14 mouse cellular contexts compared by ENCODE assay signal in the genomic region with DNA sequence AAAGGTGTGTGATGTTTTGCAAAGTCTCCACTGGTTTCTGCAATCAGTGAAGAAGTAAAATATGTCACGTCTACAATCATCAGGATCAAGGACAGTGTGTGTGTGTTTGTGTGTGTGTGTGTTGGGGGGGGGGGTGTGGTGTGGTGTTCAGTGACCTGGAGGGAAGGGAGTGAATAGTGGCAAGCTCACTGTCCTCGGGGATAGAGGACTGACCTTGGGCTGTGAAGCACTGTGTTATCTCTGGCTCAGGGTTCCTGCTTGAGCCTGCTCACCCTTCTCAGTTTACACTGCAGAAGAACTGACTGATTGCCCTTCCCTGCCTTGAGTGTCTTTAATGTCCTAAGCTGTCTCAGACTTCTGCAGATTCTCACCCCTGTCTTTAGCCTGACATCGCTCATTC.
A peak's percentile ranks its signal among the peaks of the same experiment; 100 is the strongest.
DNase-seq lines count a peak whose midpoint lies in the region; ATAC-seq and TF ChIP-seq lines count a peak whose summit lies in the region.
"Had no signal": no experiment of that assay in that cellular context is flagged by ENCODE, and none has a peak within 500 bp of the region (broad histone marks: within the 10 kb centered on the region; RNA-seq: fewer than 3 reads in every experiment).

No protein-coding gene starts in this region.

- TF ChIP-seq CTCF in kidney, adult 2 months (conservative IDR thresholded peaks at IDR 0.05; ENCODE audit: insufficient read depth, insufficient read length, low read depth, low read length): no peak

- no peaks in the 10 kb centered on the region for H3K9me3 ChIP-seq in intestine, embryonic 14.5 days (ENCODE audit: control insufficient read depth, low read length)
- no peaks in the 10 kb centered on the region for H3K9me3 ChIP-seq in forebrain, embryonic 10.5 days
- H3K9me3 ChIP-seq: limb, embryonic 13.5 days had no signal

- ATAC-seq in intestine, embryonic 14.5 days (replicated peaks; ENCODE audit: low FRiP score, low TSS enrichment, low read depth): peak; percentile 53; the same call in 1 of the 2 replicates
- ATAC-seq in activated CD4-positive, CD25-positive, alpha-beta regulatory T cell, adult 4 months: no peak
- ATAC-seq: hindbrain, embryonic 16.5 days; midbrain, embryonic 16.5 days had no signal

- peak overlapping the region; percentile 82 for H3K27ac ChIP-seq in kidney, adult 2 months (ENCODE audit: insufficient read depth, low read depth, low read length)
- H3K27ac ChIP-seq in intestine, embryonic 14.5 days (ENCODE audit: low read depth): peak overlapping the region; percentile 2; the same call in 1 of the 2 replicates
- no peak overlapping the region for H3K27ac ChIP-seq in forebrain, embryonic 10.5 days
- H3K27ac ChIP-seq: limb, embryonic 13.5 days had no signal

- WGBS in kidney, adult 2 months: 42% methylated on average over 3 of the region's 3 CpGs
- WGBS in intestine, embryonic 14.5 days: 38% methylated on average over 3 of the region's 3 CpGs
- WGBS in forebrain, embryonic 10.5 days: 74% methylated on average over 3 of the region's 3 CpGs

- H3K4me2 ChIP-seq in intestine, embryonic 14.5 days (ENCODE audit: low read length): no peak overlapping the region
- H3K4me2 ChIP-seq: limb, embryonic 13.5 days had no signal

- no peak overlapping the region for H3K9ac ChIP-seq in intestine, embryonic 14.5 days (ENCODE audit: low read length)
- H3K9ac ChIP-seq: limb, embryonic 13.5 days had no signal

- no peaks in the 10 kb centered on the region for H3K27me3 ChIP-seq in kidney, adult 2 months (replicated peaks; ENCODE audit: control insufficient read depth, insufficient read depth, low read length)
- H3K27me3 ChIP-seq in intestine, embryonic 14.5 days (replicated peaks; ENCODE audit: control insufficient read depth, insufficient read depth, low read length): no peaks in the 10 kb centered on the region
- no peaks in the 10 kb centered on the region for H3K27me3 ChIP-seq in forebrain, embryonic 10.5 days (ENCODE audit: poor library complexity, severe bottlenecking)
- H3K27me3 ChIP-seq: limb, embryonic 13.5 days had no signal

- no peak overlapping the region for H3K4me3 ChIP-seq in kidney, adult 2 months (ENCODE audit: insufficient read depth, low read depth, low read length)
- no peak overlapping the region for H3K4me3 ChIP-seq in intestine, embryonic 14.5 days (ENCODE audit: low read depth, low read length)
- no peak overlapping the region for H3K4me3 ChIP-seq in forebrain, embryonic 10.5 days
- H3K4me3 ChIP-seq: limb, embryonic 13.5 days had no signal

- DNase-seq in kidney, adult 2 months: peak; percentile 23
- DNase-seq in kidney, postnatal 10 days: no peak
- peak; percentile 49 for DNase-seq in 416B (ENCODE audit: low read depth)
- no peak for DNase-seq in intestine, embryonic 14.5 days (ENCODE audit: low spot score)
- DNase-seq in kidney, postnatal 36 days: peak; percentile 16 to 25
- DNase-seq in cerebellum, adult 9-11 months: no peak
- DNase-seq in forebrain, embryonic 10.5 days (ENCODE audit: extremely low spot score, low spot score): no peak
- DNase-seq: cerebellum, adult 11 months; embryo, embryonic 11 days; lung, postnatal 36 days had no signal

- TF ChIP-seq POLR2A in kidney, adult 2 months (IDR thresholded peaks at IDR 0.05; ENCODE audit: low read depth, low read length): no peak

- H3K36me3 ChIP-seq in kidney, adult 2 months (ENCODE audit: control insufficient read depth, insufficient read depth, low read length): no peaks in the 10 kb centered on the region
- H3K36me3 ChIP-seq in intestine, embryonic 14.5 days (ENCODE audit: control insufficient read depth, insufficient read depth, low read length): no peaks in the 10 kb centered on the region
- H3K36me3 ChIP-seq in forebrain, embryonic 10.5 days (replicated peaks): no peaks in the 10 kb centered on the region
- H3K36me3 ChIP-seq: limb, embryonic 13.5 days had no signal

- peaks cover 14% of the 10 kb centered on the region for H3K4me1 ChIP-seq in kidney, adult 2 months (ENCODE audit: control insufficient read depth, insufficient read depth, low read length)
- H3K4me1 ChIP-seq in intestine, embryonic 14.5 days (replicated peaks; ENCODE audit: control insufficient read depth, insufficient read depth, low read length): peaks cover 17% of the 10 kb centered on the region
- no peaks in the 10 kb centered on the region; the same call in 1 of the 2 replicates for H3K4me1 ChIP-seq in forebrain, embryonic 10.5 days

Comparison
In these comparisons a context has a peak if more than half of its experiments do, and no peak if none do; other contexts are left out.
1. DNase-seq: peak in kidney, adult 2 months (single experiment), 416B (single experiment) and kidney, postnatal 36 days (2 of 2); none in kidney, postnatal 10 days (single experiment), intestine, embryonic 14.5 days (single experiment), cerebellum, adult 9-11 months (single experiment) and forebrain, embryonic 10.5 days (single experiment).